Mouse (Mus musculus): ENCODE measurements around the gene Hspa1a.

DNA sequence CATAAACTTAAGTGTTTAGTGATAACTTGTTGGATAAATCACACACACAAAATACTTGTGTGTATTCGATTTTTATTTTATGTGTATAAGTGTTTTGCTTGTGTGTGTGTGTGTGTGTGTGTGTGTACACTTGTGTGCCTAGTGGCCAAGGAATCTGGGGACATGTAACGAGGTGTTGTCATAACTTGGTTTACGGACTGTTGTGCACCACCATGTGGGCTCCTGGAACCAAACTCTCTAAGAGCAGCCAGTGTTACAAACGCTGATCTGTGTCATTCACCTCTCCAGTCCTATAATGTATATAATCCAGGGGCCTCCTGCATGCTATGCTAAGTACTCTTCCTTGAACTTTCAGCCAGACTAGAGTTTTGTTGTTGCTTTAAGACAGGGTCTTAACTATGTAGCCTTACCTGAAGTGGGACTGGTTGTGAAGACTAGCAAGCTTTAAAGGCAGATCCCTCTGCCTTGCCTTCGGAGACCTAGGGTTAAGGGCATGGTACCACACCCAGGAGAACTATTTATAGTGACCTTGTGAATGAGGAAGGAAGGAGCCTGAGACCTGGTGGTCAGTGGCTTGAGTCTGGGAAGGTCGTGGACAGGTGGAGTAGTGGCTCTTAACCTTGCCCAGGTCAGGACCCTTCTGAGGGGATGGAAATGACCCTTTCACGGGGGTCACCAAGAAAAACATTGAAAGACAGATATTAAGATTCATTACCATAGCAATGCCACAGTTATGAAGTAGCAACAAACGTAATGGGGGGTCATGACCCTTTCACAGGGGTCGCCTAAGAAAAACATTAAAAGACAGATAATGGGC, 31.3 kb upstream of the Hspa1a start:
- no peak for TF ChIP-seq CTCF (IDR thresholded peaks at IDR 0.05; ENCODE audit: extremely low read depth, insufficient read depth, low read length)
- TF ChIP-seq POLR2A (IDR thresholded peaks at IDR 0.05; ENCODE audit: extremely low read depth, insufficient read depth, low read length): no peak
